Mouse (Mus musculus) embryonic fibroblast, embryonic 13.5 days (primary cell): ENCODE results near the gene Selenbp2. TPM values are rescaled to one million over a fixed set of nuclear protein-coding genes. Genes with fewer than 3 reads are reported as not detected.
A peak's percentile ranks its signal among the peaks of the same experiment; 100 is the strongest.
"Not testable (repeated sequence)": the region's sequence is repeated elsewhere in the genome, so short reads cannot be mapped to it uniquely, and the experiment has no call there.

ENCODE experiments used
- H3K27ac ChIP-seq: 2 replicates; pipeline ENCODE4 v1.5.1; 2012; ENCODE audit warnings: low read length, control low read depth, inconsistent platforms; ENCODE audit not compliant: insufficient read depth
- H3K4me1 ChIP-seq: 2 replicates; pipeline ENCODE4 v1.6.1; 2011; ENCODE audit warnings: low read length; ENCODE audit not compliant: control insufficient read depth, insufficient read depth
- H3K4me3 ChIP-seq: 2 replicates; pipeline ENCODE4 v1.5.1; 2011; ENCODE audit warnings: mild to moderate bottlenecking, control low read depth, low read length; ENCODE audit not compliant: insufficient read depth
- CTCF ChIP-seq: IDR thresholded peaks from 2 replicates; pipeline ENCODE4 v1.5.1; 2011; ENCODE audit warnings: mild to moderate bottlenecking, control low read depth, low read length, moderate library complexity, borderline replicate concordance; ENCODE audit not compliant: insufficient read depth
- POLR2A ChIP-seq: IDR thresholded peaks from 2 replicates; pipeline ENCODE4 v1.6.1; 2011; ENCODE audit warnings: low read depth, mild to moderate bottlenecking, control low read depth, low read length, moderate library complexity
- polyA plus RNA-seq: library from polyadenylated mRNA; stranded (reverse); fragments of >200 nt; gene quantifications from 2 replicates; pipeline ENCODE4 v1.2.4, GENCODE M21; 2011; ENCODE audit warnings: low read depth; ENCODE audit not compliant: missing spikeins, insufficient read length

Gene Selenbp2
- not detected in 2 replicates for polyA plus RNA-seq

DNA sequence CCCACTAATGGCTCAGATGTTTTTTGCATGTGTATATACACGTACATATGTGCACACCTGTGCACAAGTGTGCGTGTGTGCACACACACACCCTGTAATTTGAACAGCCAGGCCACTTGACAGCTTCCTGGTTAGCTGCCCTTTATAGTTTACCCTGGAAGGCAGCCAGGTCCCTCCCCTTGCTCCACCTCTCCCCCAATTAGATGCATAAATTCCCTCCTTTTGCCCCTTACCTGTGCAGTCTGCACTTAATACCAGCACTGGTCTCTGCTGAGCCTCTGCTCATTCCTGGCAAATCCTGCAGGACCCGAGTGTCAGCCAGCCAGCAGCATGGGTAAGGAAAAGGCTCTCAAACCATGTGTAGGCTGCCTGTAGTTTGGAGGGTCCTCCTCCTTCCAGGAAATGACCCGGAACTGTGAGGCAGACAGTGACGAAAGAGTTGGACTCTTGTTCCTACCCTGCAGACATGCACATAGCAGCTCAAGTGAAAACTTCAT is at the start of gene Selenbp2:
Gene Selenbp2 (plus strand): TSS at position 228 of the 497 bp plus-strand sequence.
- no peak within 1 kb of the TSS for H3K27ac ChIP-seq
- no peaks in the 10 kb centered on the region for H3K4me1 ChIP-seq
- no peak within 1 kb of the TSS for H3K4me3 ChIP-seq
- TF ChIP-seq CTCF: no peak
- TF ChIP-seq POLR2A: no peak

DNA sequence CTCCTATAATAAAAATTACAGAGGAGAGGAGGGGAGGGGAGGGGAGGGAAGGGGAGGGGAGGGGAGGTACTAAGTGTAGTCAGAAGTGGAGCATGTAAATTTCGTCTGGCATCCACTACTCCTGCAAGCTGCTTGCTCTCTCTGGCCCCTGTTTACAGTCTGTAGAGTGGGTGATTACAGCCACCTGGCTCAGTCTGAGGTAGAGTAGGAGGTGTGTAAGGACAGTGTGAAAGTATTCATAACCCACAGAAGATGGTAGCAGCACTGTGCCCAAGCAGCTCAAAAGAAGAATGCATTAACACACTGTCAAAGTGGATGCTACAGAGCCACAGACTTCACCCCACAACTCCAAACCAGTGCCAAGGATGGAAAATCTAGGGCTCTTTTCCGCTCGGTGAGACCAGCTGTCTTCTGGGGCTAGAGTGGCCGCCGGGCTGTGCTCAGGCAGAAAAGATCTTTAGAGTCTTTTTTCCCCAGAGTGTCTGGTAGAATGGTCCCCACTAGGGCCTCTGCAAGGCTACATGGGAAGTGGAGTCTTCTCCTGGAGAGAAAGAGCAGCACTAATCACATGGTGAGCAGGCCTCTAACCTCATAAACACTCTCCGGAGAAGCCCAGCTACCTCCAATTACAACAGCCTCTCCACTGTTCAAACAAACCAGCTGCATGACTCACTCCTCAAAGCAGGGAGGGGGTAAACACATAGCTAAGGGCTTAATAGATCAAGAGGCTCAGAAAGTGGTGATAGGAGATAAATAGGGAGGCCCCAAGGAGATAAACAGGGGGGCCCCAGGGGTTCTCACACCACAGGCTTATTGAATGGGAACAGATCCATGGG is 44.4 kb upstream of the Selenbp2 start:
- TF ChIP-seq POLR2A (no peak), CTCF (no peak)
- Histone ChIP-seq H3K4me3 (no peak overlapping the region), H3K4me1 (peaks cover 12% of the 10 kb centered on the region), H3K27ac (peak overlapping the region; percentile 5)

DNA sequence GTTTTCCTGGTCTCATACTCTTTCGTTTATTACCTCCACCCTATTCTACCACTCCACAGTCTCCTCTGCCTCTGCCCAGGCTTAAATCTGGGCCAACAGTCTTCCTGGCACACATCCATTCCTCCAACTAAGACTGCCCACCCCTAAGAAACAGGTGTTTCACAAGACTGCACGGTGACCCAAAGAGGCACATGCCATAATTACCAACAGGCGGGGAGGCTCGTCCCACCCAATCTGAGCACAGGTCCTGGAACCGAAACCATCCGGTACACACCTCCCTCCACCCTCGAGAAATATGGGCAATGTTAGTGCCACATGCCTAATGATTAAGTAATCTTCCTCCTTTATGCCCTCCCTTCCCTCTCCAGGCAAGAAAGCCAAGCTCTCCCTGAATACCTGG is 42.9 kb upstream of the Selenbp2 start:
- no peak for TF ChIP-seq CTCF
- TF ChIP-seq POLR2A: no peak
- peaks cover 12% of the 10 kb centered on the region for H3K4me1 ChIP-seq
- no peak overlapping the region for H3K27ac ChIP-seq
- H3K4me3 ChIP-seq: no peak overlapping the region

DNA sequence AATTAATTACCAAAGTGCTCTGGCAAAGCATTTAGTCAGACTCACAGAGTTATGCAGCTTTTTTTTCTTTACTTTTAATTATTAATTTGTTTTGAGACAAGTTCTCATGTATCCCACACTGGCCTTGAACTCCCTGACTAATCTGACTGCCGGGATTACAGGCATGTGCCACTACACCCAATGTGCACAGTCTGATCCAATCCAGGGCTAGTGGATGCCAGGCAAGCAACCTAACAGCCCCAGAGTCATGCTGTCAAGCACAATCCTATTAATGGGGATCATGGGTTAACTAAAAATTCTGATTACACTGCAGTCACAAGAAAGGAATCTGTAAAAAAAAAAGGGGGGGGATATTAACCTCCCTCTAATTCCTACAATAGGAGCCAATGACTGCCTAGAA is 39.4 kb upstream of the Selenbp2 start:
- not testable (repeated sequence) for H3K4me1 ChIP-seq, H3K4me3 ChIP-seq, H3K27ac ChIP-seq

DNA sequence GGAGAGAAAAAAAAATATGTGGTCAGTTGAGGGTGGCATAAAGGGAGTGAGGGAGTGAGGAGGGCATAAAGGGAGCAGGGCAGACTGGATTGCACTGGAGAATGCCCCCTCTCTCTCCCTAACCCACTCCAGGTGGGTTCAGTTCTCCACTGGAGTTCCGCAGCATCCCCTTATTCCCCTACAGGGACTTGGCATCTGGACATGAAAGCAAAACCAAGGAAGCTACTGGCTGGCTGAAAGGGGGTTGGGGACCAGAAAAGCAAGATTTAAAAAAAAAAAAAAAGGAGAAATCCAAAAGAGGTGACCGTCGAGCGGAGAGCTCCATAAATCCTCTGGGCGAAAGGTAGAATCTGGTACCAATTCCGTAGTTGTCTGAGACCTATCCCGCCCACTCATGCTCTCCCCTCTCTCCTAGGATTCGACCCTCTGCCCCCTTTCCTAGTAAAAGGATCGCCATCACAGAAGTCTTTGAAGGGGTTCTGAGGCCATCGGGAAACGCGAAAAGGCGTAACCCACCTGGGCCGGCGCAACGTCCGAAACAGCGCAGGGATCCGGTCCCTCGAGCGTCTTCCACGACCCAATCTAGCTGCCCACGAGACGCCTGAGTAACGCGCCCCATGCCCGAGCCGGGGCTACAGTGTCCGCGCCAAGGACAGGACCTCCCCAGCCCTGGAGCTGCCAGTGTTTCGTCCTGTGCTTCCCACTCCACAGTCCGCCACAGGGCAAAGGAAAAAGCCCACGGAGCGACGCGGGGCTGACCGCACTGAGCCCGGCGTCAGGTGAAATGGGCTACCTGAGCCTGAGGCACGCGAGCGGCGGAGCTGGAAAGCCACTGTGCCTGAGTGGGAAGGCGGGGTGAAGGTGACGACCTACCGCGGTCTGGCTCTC is 35.3 kb upstream of the Selenbp2 start:
- H3K27ac ChIP-seq, H3K4me1 ChIP-seq: not testable (repeated sequence)
- H3K4me3 ChIP-seq: peak overlapping the region; percentile 56

DNA sequence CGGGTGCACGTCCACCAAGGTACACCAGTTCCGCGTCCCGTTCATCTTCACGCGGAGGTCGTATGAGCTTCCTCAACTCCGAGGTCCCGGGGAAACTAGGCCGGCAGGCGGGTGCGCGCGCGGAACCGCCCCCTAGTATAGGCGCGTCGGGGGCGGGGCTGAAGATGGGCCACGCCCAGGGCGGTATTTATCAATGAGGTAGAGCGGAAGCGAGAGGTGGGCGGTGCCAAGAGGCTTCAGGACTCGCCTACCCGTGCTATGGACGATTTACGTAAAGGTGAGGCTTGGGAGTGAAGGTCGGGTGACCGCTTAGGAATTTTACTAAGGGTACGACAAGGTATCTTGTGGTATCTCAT is 34.6 kb upstream of the Selenbp2 start, which contains the start of gene Tuft1:
Gene Tuft1 (minus strand): TSS at position 133 of the 356 bp plus-strand sequence.
- H3K4me1 ChIP-seq, H3K27ac ChIP-seq: not testable (repeated sequence)
- peak within 1 kb of the TSS; percentile 56 for H3K4me3 ChIP-seq

DNA sequence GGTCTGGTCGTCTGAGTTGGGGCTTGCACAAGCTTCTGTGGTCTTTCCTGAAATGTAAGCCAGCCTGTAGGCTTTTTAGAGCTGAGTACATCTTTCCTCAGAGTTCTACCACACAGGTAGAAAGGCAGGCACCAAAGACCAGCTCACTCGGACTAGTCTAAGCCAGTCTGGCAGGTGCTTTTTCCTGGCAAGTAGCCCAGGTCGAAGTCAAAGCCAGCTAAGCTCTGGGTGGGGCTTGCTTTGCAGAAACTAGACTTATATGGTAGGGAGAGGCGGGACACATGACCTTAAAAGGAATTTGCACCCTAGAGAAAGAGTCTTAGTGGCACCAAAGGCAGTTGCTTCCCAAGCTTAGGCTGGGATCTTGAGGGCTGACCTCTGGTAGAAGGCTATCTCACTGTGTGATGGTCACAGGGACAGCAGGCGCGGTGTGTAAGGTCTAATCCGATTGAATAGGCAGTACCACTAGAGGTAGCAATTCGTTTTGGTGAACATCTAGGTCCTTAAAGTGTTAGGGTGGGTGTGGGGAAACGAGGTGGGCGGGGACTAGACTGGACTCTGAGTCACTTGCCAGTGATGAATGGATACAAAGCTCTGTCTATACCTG is 34.1 kb upstream of the Selenbp2 start:
- H3K4me1 ChIP-seq, H3K27ac ChIP-seq, H3K4me3 ChIP-seq: not testable (repeated sequence)

DNA sequence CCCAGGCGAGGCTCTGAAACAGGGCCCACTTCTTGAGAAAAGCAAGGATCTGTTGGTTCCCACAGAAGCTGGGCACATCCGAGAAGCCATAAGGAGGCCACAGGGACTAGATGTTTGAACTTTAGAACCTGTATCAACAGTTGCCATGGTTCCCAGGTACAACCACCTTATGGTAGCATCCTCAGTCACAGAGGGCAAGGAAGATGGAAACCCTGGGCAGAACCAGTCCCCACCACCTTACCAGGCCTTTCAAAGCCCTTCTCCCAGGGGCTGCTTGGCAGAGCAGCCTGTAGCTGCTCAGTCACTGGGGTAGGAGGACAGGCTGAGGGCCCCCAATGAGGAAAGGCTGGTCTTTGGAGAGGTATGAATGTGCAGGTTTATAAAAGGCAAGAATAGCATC is 32.5 kb upstream of the Selenbp2 start:
- not testable (repeated sequence) for H3K27ac ChIP-seq

DNA sequence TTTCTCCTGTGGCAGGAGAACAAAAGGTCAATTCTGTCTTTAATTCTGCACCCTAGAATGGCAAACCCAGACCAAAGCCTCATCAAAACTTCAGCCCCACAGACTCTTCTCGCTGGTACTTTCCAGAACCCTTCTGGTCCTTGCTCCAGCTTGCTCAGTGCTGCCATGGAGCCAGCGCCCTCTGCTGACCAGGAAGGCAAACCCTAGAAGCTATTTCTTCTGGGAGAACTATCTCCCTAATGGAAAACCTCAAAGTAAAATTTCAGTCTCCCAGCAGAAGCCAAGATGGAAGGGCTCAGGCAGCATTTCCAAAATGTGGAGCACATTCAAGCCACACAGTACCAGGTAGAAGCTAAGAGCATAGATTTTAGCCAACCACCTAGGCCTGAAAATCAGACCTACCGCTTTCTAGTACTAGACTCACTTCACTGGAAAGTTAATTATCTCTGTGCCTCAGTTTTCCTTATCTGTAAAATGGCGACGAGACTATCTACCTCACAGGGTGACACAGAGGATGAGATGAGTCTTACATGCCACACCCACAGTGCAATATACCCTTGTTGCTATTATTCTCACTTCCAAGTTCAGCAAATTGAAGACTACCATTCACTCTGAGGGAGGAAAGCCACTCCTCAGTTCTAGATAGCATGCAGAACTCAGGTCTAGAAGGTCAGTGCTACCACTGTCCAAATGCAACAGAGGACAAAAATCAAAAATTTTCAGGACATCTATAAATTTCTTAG is 28.1 kb upstream of the Selenbp2 start:
- not testable (repeated sequence) for H3K27ac ChIP-seq, H3K4me1 ChIP-seq, H3K4me3 ChIP-seq

More for the DNA sequence above, 32.5 kb upstream of the Selenbp2 start:
- H3K4me3 ChIP-seq, H3K4me1 ChIP-seq: not testable (repeated sequence)

DNA sequence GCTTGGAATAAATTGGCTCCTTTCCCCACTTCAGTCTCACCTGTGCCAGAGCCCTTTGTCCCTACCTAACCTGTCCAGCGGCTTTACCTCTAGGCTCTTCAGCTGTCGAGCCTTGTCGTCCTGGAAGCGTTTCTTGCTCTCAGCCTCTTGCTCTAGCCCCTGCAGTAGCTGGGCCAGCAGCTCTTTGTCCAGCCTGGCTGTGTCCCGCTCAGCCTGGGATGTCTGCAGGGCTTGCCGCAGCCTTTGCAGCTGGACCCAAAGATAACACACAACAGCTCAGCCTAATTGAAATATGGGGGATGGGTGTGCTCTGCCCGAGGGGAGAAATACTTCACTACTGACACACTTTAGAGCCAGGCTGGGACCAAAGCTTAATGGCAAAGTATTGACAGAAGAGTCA is 27.5 kb upstream of the Selenbp2 start:
- not testable (repeated sequence) for H3K4me3 ChIP-seq, H3K27ac ChIP-seq, H3K4me1 ChIP-seq

DNA sequence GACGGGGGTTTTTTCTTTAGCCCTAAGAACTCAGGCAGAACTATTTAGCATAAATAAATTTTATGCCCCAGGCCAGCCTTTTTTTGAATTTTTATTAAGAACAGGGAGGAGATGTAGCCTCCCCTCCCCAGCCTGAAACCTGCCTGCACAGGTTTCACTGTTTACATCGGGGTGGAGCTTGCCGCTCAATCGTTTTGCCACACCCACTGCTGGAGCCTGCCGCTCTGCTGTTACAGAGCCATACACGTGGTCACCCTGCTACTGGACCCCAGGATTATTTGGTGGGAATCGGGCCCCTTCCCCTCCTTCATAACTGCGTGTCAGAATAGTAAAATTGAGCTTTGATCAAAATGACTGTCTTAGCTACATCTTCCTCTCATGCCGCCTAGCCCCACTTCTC is 18.3 kb upstream of the Selenbp2 start:
- not testable (repeated sequence) for H3K27ac ChIP-seq, H3K4me3 ChIP-seq, H3K4me1 ChIP-seq
